Mouse (Mus musculus) kidney, adult 2 months (tissue): ENCODE measurements around the gene Cx3cr1.

Source experiments
- CTCF ChIP-seq: fragments of 200-500 bp; conservative IDR thresholded peaks from 2 replicates; pipeline ENCODE4 v1.5.1; 2011; ENCODE audit warnings: low read depth, mild to moderate bottlenecking, control low read depth, low read length, moderate library complexity, mixed read lengths; ENCODE audit not compliant: insufficient read depth, insufficient read length
- POLR2A ChIP-seq: fragments of 200-500 bp; IDR thresholded peaks from one replicate; pipeline ENCODE4 v1.6.1; 2011; ENCODE audit warnings: low read depth, low read length, control low read depth

DNA sequence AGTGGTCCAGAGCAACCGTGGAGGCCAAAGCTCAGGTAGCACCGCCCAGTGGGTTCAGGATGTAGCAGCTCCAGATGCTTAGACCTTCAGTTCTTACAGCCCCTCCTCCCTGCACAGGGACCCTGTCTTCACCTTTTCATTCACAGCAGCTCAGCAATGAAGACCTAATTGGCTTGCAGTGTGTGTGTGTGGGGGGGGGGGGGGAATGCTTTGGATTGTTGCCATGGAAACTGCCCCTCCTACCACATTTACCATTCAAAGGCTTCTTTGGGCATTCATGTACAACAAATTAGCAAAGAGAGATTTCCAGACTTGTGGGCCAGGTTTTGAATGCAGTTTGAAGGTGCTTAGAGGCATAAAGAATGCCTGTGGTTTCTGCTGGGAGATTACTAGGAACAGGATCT lies 180.8 kb downstream of the Cx3cr1 start:
- no peak for TF ChIP-seq POLR2A
- TF ChIP-seq CTCF = no peak
